Mouse (Mus musculus): ENCODE measurements around the gene Tfpi. TPM values are rescaled to one million over a fixed set of nuclear protein-coding genes. Genes with fewer than 3 reads are reported as not detected.

Tfpi gene
- polyA plus RNA-seq, 1 experiment = 0.31 TPM

DNA sequence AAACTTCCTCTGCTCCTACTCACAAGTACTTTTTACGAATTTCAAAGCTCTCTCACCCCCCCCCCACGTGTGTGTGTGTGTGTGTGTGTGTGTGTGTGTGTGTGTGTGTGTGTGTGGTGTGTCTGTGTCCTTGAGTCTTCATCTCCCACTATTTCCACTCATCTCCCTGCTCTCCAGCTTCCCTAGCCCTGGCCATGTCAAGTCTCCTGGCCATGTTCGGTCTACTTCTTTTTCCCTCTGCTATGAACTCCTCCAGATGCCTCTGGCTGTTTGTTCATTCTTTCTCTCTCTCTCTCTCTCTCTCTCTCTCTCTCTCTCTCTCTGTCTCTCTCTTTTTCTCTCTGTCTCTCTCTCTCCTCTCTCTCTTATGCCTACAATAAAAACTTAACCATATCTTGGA lies 444 bp downstream of the Tfpi start:
- no peaks in the 10 kb centered on the region for H3K9me3 ChIP-seq
- TF ChIP-seq GATA1 (IDR thresholded peaks at IDR 0.05; ENCODE audit: borderline replicate concordance, low read length) = no peak
- no peak for TF ChIP-seq FLI1 (IDR thresholded peaks at IDR 0.05; ENCODE audit: low read length)
- peaks cover 36% of the 10 kb centered on the region for H3K4me1 ChIP-seq
- H3K4me3 ChIP-seq (replicated peaks) = peak overlapping the region; percentile 88
- H3K27me3 ChIP-seq (replicated peaks) = no peaks in the 10 kb centered on the region
- H3K36me3 ChIP-seq (replicated peaks; ENCODE audit: low read length) = peaks cover 5% of the 10 kb centered on the region

DNA sequence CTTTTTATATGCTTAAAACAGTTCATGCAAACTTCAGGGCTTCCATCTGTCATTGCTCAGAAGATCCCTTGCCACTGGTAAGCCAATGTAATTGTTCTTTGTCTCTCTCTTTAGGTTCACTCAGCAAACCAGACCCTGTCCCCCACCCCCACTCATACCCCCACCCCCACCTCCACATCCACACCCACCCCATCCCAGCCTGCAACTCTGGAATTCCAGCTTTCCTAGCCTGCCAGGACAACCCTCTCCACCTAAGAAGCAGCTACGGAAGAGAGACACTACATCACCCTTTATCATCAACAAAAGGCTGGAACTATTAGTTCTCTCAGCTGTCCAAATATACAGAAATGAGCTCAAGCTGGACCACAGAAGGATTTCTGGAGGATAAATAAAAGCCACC lies 974 bp downstream of the Tfpi start:
- peak overlapping the region; percentile 88 for H3K4me3 ChIP-seq (replicated peaks)
- no peaks in the 10 kb centered on the region for H3K9me3 ChIP-seq
- H3K36me3 ChIP-seq (replicated peaks; ENCODE audit: low read length) = peaks cover 5% of the 10 kb centered on the region
- no peaks in the 10 kb centered on the region for H3K27me3 ChIP-seq (replicated peaks)
- TF ChIP-seq FLI1 (IDR thresholded peaks at IDR 0.05; ENCODE audit: low read length) (no peak), GATA1 (IDR thresholded peaks at IDR 0.05; ENCODE audit: borderline replicate concordance, low read length) (no peak)
- peaks cover 33% of the 10 kb centered on the region for H3K4me1 ChIP-seq

- Histone ChIP-seq H3K27me3 (replicated peaks) (no peaks in the 10 kb centered on the region), H3K36me3 (replicated peaks; ENCODE audit: low read length) (peaks cover 5% of the 10 kb centered on the region), H3K9me3 (no peaks in the 10 kb centered on the region), H3K4me3 (replicated peaks) (no peak overlapping the region), H3K4me1 (peaks cover 33% of the 10 kb centered on the region)
- TF ChIP-seq GATA1 (IDR thresholded peaks at IDR 0.05; ENCODE audit: borderline replicate concordance, low read length) (no peak), FLI1 (IDR thresholded peaks at IDR 0.05; ENCODE audit: low read length) (no peak)
Observed at GRCm38 (mm10) chr2:84474651-84475050, 1.9 kb downstream of the Tfpi start.

- Histone ChIP-seq H3K9me3 (no peaks in the 10 kb centered on the region), H3K36me3 (replicated peaks; ENCODE audit: low read length) (peaks cover 7% of the 10 kb centered on the region), H3K4me3 (replicated peaks) (no peak overlapping the region), H3K27me3 (replicated peaks) (no peaks in the 10 kb centered on the region), H3K4me1 (peaks cover 38% of the 10 kb centered on the region)
- no peak for TF ChIP-seq GATA1 (IDR thresholded peaks at IDR 0.05; ENCODE audit: borderline replicate concordance, low read length)
- no peak for TF ChIP-seq FLI1 (IDR thresholded peaks at IDR 0.05; ENCODE audit: low read length)
Observed at GRCm38 (mm10) chr2:84473941-84474530, 2.5 kb downstream of the Tfpi start.

GRCm38 (mm10) chr2:84467391-84467790 lies 9.2 kb downstream of the Tfpi start:
- Histone ChIP-seq H3K36me3 (replicated peaks; ENCODE audit: low read length) (peaks cover 5% of the 10 kb centered on the region), H3K4me1 (peaks cover 21% of the 10 kb centered on the region), H3K27me3 (replicated peaks) (no peaks in the 10 kb centered on the region), H3K4me3 (replicated peaks) (no peak overlapping the region), H3K9me3 (no peaks in the 10 kb centered on the region)
- no peak for TF ChIP-seq FLI1 (IDR thresholded peaks at IDR 0.05; ENCODE audit: low read length)

DNA sequence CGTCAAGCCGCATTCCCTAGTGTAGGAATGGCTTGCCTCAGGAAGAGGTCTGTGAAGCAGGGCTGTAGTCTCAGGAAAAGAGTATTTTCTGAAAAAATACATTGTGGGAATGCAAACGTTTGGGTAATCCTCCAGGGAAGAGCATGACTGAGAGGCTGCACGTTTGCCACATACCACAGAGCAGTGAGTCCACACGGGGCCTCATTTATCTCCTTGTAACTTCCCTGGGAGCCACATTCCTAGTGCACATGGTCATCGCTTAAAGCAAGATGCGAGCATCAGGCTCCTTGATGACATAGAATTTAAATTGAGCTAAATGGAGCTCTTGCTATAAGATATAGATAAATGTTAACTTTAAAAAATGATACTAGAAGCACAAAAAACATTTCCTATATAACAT lies 11.6 kb downstream of the Tfpi start:
- Histone ChIP-seq H3K4me1 (peaks cover 21% of the 10 kb centered on the region), H3K36me3 (replicated peaks; ENCODE audit: low read length) (peaks cover 5% of the 10 kb centered on the region), H3K4me3 (replicated peaks) (no peak overlapping the region), H3K27me3 (replicated peaks) (no peaks in the 10 kb centered on the region), H3K9me3 (no peaks in the 10 kb centered on the region)
- TF ChIP-seq GATA1 (IDR thresholded peaks at IDR 0.05; ENCODE audit: borderline replicate concordance, low read length) = no peak
- TF ChIP-seq FLI1 (IDR thresholded peaks at IDR 0.05; ENCODE audit: low read length) = no peak

- Histone ChIP-seq H3K27me3 (replicated peaks) (no peaks in the 10 kb centered on the region), H3K36me3 (replicated peaks; ENCODE audit: low read length) (no peaks in the 10 kb centered on the region), H3K9me3 (no peaks in the 10 kb centered on the region), H3K4me1 (peaks cover 20% of the 10 kb centered on the region), H3K4me3 (replicated peaks) (no peak overlapping the region)
- TF ChIP-seq GATA1 (IDR thresholded peaks at IDR 0.05; ENCODE audit: borderline replicate concordance, low read length) (no peak), FLI1 (IDR thresholded peaks at IDR 0.05; ENCODE audit: low read length) (no peak)
Observed at GRCm38 (mm10) chr2:84462411-84462810, 14.2 kb downstream of the Tfpi start.

- Histone ChIP-seq H3K27me3 (replicated peaks) (no peaks in the 10 kb centered on the region), H3K4me3 (replicated peaks) (peak overlapping the region; percentile 33), H3K4me1 (peaks cover 12% of the 10 kb centered on the region), H3K9me3 (no peaks in the 10 kb centered on the region), H3K36me3 (replicated peaks; ENCODE audit: low read length) (no peaks in the 10 kb centered on the region)
- TF ChIP-seq FLI1 (IDR thresholded peaks at IDR 0.05; ENCODE audit: low read length) (no peak), GATA1 (IDR thresholded peaks at IDR 0.05; ENCODE audit: borderline replicate concordance, low read length) (no peak)
Observed at GRCm38 (mm10) chr2:84459651-84460177, 16.9 kb downstream of the Tfpi start.

DNA sequence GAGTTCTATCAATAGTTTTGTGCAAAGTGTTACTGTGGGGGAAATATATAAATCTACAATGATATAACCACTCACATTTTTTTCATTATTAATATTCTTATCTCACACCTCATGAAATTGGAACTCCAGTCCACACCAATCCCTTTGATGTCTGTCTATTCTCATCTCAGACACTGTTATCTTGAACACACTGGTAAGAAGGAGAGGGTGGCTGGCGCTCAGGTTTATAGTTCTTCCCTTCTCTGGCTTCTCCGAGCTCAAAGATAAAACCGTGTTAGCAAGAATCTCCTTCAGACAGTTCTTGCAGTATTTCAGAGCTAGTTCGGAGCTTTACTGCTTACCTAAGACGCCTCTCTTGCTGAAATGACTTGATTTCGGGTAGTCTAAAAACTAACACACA lies 19.4 kb downstream of the Tfpi start:
- TF ChIP-seq GATA1 (IDR thresholded peaks at IDR 0.05; ENCODE audit: borderline replicate concordance, low read length) (no peak), FLI1 (IDR thresholded peaks at IDR 0.05; ENCODE audit: low read length) (no peak)
- Histone ChIP-seq H3K27me3 (replicated peaks) (no peaks in the 10 kb centered on the region), H3K4me1 (peaks cover 11% of the 10 kb centered on the region), H3K4me3 (replicated peaks) (no peak overlapping the region), H3K9me3 (no peaks in the 10 kb centered on the region), H3K36me3 (replicated peaks; ENCODE audit: low read length) (no peaks in the 10 kb centered on the region)

DNA sequence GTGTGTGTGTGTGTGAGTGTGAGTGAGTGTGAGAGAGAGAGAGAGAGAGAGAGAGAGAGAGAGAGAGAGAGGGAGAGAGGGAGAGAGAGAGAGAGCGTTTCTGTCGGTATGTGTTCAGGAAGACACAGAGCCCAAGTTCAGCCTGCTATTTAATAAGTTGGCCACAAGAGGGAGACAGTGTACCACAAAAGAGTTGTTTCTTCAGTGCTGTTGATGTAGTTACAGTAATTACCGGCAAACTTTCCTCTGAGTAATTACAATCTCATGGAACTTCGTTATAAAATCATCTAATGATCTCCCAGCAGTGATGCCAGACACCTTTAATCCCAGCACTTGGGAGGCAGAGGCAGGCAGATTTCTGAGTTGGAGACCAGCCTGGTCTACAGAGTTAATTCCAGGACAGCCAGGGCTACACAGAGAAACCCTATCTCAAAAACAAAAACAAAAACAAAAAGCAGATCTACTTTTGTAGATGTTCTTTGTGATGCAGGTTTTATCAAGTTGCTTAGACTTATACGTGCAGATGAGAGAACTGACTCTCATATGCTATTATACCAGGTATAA lies 21.3 kb downstream of the Tfpi start:
- peaks cover 11% of the 10 kb centered on the region for H3K4me1 ChIP-seq
- no peak for TF ChIP-seq GATA1 (IDR thresholded peaks at IDR 0.05; ENCODE audit: borderline replicate concordance, low read length)
- TF ChIP-seq FLI1 (IDR thresholded peaks at IDR 0.05; ENCODE audit: low read length) = no peak
- H3K27me3 ChIP-seq (replicated peaks) = no peaks in the 10 kb centered on the region
- peak overlapping the region; percentile 59 for H3K4me3 ChIP-seq (replicated peaks)
- no peaks in the 10 kb centered on the region for H3K36me3 ChIP-seq (replicated peaks; ENCODE audit: low read length)
- no peaks in the 10 kb centered on the region for H3K9me3 ChIP-seq

All from megakaryocyte, embryonic 14.5 days (primary cell).